Mouse (Mus musculus) layer of hippocampus, postnatal 14 days (tissue): ENCODE results near the gene Jade1. TPM values are rescaled to one million over a fixed set of nuclear protein-coding genes. Genes with fewer than 3 reads are reported as not detected.
A peak's percentile ranks its signal among the peaks of the same experiment; 100 is the strongest.

Source experiments
- DNase-seq, 2 experiments: peaks; one replicate each; pipeline ENCODE4 v3.0.0; 2021 to 2022; ENCODE audit warnings: low spot score in 2 of 2, mixed read lengths in 1 of 2
- total RNA-seq, 2 experiments: library from RNA; stranded (reverse); gene quantifications; 2 replicates each; pipeline ENCODE4 v1.2.3; 2021

Jade1 gene
- total RNA-seq, 2 experiments from 2014 or later, result 20.0 to 21.0 TPM

- DNase-seq, result no peak
Observed at GRCm38 (mm10) chr3:41574720-41575435, 19.3 kb downstream of the Jade1 start.

- no peak for DNase-seq
Observed at GRCm38 (mm10) chr3:41575971-41576370, 20.4 kb downstream of the Jade1 start.

- DNase-seq, result no peak
Observed at GRCm38 (mm10) chr3:41577240-41577639, 21.7 kb downstream of the Jade1 start.

GRCm38 (mm10) chr3:41579873-41580272 is 24.3 kb downstream of the Jade1 start:
- no peak for DNase-seq

GRCm38 (mm10) chr3:41580401-41581323 is 25.1 kb downstream of the Jade1 start:
- peak in 1 of 2 experiments; percentile 63 for DNase-seq

DNA sequence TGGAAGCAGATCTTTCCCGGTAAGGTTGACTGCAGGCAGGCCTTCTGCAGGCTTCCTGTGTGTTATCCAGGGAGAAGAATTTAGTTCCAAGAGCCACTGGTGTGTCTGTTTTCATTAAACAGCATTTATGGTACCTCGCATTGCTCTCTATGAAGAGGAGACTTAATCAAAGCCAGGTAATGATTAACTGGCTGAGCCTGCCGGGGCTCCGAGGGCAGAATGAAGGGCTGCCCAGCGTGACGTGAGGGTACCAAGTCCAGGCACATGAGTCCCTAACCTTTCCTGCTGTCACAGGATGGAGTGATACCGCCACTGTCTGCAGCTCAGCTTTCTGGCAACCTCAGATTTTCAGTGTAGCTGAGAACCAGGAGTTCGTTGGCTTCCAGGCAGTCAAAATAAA is 25.9 kb downstream of the Jade1 start:
- DNase-seq, result no peak

DNA sequence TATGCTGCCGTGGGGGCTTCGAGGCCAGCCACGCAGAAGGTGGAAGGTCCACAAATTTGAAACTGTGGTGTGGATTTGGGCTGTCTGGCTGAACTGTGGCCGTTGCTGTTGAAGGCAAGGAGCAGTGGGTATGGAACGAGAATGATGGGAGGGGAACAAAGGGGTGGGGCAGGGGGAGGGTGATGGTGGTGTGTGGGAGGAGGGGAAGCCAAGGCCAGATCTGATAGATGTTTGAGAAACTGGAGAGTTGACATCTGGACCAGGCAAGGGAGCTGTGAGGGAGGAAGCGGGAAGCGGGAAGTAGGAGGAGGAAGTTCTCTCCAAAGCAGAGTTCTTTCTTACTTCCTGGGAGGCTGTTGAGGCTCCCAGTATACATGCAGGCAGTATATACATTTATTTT is 26.7 kb downstream of the Jade1 start:
- no peak for DNase-seq

DNA sequence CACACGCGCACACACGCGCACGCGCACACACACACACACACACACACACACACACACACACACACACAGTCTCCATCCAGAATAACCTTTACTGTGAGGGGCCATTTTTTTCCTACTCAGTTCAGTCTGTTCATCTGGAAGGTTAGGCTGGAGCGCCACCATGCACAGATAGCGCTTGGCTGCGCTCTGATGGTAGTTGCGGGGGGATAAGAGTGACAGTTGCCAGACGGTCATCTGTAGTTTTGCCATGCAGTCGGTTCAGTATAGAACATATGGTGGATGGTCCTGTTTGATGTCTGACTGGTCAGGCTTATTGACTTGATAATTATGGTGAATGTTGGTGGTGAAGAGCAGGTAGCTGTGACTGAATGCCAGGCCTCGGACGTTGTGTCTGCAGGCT is 27.6 kb downstream of the Jade1 start:
- DNase-seq, result no peak

DNA sequence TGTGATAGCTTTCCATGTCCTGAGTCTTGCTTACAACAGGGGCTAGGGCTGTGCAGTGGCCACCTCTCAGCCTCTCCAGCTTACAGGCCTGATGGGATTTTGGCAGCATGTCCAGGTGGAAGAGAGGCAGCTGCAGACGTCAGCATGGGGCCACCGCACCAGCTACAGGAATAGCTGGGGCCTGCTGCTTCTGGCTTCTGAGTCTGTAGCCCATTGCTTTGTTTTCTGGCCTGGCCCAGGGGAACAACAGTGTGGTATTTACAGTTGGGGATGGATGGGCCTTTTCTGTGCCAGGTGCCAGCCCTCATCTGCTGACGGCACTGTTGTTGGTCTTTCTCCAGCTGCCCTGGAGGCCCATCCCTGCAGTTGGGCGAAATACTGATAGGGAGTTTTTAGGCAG is 28.1 kb downstream of the Jade1 start:
- no peak for DNase-seq

- no peak for DNase-seq
Observed at GRCm38 (mm10) chr3:41585548-41585947, 30.0 kb downstream of the Jade1 start.

DNA sequence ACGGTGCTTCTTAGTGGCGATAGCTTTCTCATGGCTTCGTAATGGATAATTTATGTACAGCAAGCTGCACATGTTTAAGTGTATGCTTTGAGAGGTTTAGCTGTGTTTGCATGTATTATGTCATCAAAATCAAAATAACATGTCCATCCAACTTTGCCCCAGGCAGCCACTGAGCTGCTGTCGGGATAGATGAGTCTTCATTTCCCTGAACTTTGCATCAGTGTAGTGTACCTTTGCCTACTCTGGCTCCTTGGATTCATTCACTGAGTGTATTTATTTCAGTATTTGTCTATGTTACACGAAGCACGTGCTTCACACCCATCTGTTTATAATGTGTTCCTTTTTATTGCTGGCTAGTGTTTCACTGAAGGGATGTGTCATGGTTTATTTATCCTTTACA is 30.8 kb downstream of the Jade1 start:
- no peak for DNase-seq

DNA sequence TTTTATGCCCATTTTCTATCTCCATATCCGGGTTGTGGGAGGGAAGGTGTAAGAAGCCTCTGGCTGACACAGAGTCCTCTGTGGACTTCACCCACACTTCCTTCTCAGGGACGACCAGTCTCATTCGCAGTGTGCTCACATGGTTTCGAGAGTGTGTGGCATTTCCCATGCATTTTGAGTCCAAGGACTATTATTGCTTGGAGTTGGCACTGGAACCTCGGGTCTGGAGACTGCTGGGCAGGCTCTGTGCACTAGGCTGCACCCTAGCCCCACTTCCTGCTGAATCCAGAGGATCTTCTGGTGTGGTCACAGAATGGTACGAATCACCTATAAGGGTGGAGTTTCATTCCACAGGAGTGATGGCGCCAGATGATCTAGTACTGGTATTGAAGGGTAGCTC is 31.4 kb downstream of the Jade1 start:
- no peak for DNase-seq

- DNase-seq, result no peak
Observed at GRCm38 (mm10) chr3:41587588-41587987, 32.1 kb downstream of the Jade1 start.

DNA sequence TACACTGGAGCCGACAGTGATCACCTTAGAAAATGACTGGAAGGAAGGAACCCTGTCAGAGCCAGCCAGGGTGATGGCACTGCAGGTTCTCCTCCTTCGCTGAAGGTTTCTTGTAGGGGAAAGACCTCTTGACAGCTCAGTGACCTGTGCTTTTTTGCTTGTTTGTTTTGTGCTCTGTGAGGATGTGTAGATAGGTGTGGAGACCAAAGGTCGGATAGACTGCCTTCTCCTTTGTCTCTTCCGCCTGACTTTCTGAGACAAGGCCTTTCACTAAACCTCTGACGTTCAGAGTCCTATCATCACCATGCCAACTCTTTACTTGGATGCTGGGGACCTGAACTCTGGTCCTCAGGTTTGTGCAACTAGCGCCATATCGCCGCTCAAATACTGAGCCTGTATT is 33.0 kb downstream of the Jade1 start:
- no peak for DNase-seq

DNA sequence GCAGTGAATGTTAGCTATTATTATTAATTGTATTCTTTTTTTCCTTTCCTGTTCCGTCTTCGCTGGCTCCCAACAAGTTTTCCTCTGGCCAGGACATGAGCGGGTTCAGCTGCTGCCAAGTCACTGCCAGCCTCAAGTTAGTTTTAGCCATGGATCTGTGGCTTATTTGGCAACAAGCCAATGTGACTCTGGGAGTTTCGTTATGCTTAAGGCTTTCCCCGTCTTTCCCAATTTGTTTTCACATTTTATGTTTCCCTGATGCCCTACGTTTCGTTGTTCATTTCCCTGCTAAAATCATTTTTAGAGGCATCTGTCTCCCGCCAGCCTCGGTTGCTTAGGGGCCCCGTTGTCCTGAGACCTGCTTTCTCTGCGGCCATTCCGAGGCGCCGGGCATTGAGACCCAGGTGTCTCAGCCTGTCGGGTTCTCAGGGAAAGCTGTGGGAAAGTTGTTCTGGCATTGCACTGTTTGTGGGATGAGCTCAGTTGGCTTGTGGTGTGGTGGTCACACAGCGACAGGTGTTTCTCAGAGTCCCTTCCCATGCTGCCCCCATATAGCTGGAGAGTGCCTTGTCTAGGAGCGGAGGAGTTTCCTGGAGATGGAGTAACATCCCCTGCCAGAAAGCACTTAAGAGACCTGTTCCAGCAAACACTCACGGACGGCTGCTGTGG is 33.8 kb downstream of the Jade1 start:
- no peak for DNase-seq

GRCm38 (mm10) chr3:41589988-41590387 is 34.5 kb downstream of the Jade1 start:
- DNase-seq, result no peak

- DNase-seq, result no peak
Observed at GRCm38 (mm10) chr3:41590695-41591559, 35.4 kb downstream of the Jade1 start.

- DNase-seq, result no peak
Observed at GRCm38 (mm10) chr3:41591651-41592170, 36.2 kb downstream of the Jade1 start.

- no peak for DNase-seq
Observed at GRCm38 (mm10) chr3:41592805-41593204, 37.3 kb downstream of the Jade1 start.

- DNase-seq, result no peak
Observed at GRCm38 (mm10) chr3:41594097-41594879, 38.8 kb downstream of the Jade1 start.
